Mouse (Mus musculus): Measurements from ENCODE around the gene Lrrc4b. TPM values are rescaled to one million over a fixed set of nuclear protein-coding genes. Genes with fewer than 3 reads are reported as not detected.

Gene Lrrc4b
- polyA plus RNA-seq, 1 experiment from 2014 or later = not detected

DNA sequence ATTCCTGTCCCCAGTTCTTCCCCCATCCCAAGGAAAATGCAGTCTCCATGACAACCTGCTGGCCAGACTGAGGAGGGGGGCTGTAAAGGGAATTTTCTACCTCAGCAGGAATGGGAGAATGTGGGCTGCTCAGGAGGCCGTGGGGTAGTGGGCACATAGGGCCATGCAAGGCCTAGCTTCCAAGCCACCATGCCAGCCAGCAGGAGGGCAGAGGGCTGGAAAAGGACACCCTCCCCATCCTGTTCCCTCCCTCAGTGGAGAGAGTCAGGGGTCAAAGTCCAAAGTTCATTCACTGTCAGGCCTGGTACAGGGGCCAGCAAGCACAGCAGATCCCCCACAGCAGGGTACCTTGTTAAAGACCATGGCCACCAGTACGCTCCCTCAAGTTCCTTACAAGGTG is 36.3 kb downstream of the Lrrc4b start, which contains the start of gene Aspdh:
Gene Aspdh (plus strand): TSS at position 281 of the 400 bp plus-strand sequence.
- Histone ChIP-seq H3K27ac (ENCODE audit: low read length) (no peak within 1 kb of the TSS), H3K9me3 (replicated peaks; ENCODE audit: control insufficient read depth, low read length) (no peaks in the 10 kb centered on the region), H3K9ac (ENCODE audit: low read depth, low read length) (peak within 1 kb of the TSS; percentile 33), H3K36me3 (ENCODE audit: control insufficient read depth, insufficient read depth) (peaks cover 2% of the 10 kb centered on the region; the same call in 1 of the 2 replicates), H3K4me2 (ENCODE audit: low read depth, low read length) (peak within 1 kb of the TSS; percentile 39), H3K4me1 (ENCODE audit: control insufficient read depth, low read depth, low read length) (peaks cover 53% of the 10 kb centered on the region), H3K4me3 (ENCODE audit: low read depth, low read length) (peak within 1 kb of the TSS; percentile 33), H3K27me3 (ENCODE audit: control insufficient read depth, insufficient read depth, low read depth, low read length) (peaks cover 45% of the 10 kb centered on the region)
- ATAC-seq (ENCODE audit: low read depth) = no peak
- WGBS (ENCODE audit: insufficient replicate concordance) = 59% methylated on average over 2 of the region's 2 CpGs

DNA sequence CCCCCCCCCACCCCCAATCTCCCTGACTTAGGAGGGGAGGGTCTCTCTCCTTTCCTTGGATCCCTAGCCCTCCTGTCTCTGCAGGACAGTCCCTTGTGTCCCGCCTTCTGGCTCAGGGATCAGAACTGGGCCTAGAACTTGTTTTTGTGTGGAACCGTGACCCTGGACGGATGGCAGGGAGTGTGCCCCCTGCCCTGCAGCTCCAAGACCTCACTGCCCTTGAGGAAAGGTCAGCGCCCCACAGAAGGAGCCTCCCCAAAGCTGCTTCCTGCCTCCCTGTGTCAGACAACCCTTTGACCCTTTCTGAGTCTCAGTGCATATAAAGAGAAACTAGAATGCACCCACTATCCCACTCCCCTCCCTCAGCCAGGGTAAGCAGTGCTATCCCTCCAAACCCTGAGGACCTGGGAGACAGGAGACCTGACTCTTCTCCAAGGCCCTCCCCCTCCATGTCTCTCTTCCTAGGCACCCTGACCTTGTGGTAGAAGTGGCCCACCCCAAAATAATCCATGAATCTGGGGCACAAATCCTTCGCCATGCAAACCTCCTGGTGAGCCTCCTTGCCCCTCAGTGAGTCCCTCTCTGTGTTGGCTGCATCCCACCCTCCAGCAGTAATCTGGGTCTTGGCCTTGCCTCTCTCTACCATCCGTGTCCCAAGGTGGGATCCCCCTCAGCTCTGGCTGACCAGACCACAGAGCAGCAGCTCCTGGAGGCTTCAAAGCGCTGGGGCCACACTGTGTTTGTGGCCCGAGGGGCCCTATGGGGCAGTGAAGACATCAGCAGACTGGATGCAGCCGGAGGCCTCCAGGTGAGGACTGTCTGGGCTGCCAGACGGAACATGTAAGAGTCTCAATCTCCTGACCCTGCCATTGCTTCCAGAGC is 37.4 kb downstream of the Lrrc4b start:
- Histone ChIP-seq H3K27me3 (ENCODE audit: control insufficient read depth, insufficient read depth, low read depth, low read length) (peaks cover 34% of the 10 kb centered on the region), H3K27ac (ENCODE audit: low read length) (no peak overlapping the region), H3K9ac (ENCODE audit: low read depth, low read length) (peak overlapping the region; percentile 16; the same call in 1 of the 2 replicates), H3K4me3 (ENCODE audit: low read depth, low read length) (peak overlapping the region; percentile 6; the same call in 1 of the 2 replicates), H3K4me1 (ENCODE audit: control insufficient read depth, low read depth, low read length) (peaks cover 64% of the 10 kb centered on the region), H3K4me2 (ENCODE audit: low read depth, low read length) (peak overlapping the region; percentile 39), H3K36me3 (ENCODE audit: control insufficient read depth, insufficient read depth) (peaks cover 5% of the 10 kb centered on the region), H3K9me3 (replicated peaks; ENCODE audit: control insufficient read depth, low read length) (no peaks in the 10 kb centered on the region)
- WGBS (ENCODE audit: insufficient replicate concordance) = 77% methylated on average over 10 of the region's 10 CpGs
- no peak for ATAC-seq (ENCODE audit: low read depth)

DNA sequence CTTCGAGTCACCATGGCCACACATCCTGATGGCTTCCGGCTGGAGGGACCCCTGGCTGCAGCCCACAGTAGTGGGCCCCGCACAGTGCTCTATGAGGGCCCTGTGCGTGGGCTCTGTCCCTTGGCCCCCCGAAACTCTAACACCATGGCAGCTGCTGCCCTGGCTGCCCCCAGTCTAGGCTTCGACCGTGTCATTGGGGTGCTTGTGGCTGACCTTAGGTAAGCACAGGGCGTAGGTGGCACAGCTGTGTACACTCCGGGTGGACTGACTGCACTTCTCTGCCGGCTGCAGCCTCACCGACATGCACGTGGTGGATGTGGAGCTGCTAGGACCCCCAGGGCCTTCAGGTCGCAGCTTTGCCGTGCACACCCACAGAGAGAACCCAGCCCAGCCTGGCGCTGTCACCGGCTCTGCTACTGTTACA is 38.1 kb downstream of the Lrrc4b start:
- H3K27me3 ChIP-seq (ENCODE audit: control insufficient read depth, insufficient read depth, low read depth, low read length) = peaks cover 27% of the 10 kb centered on the region
- H3K4me2 ChIP-seq (ENCODE audit: low read depth, low read length) = peak overlapping the region; percentile 43; the same call in 1 of the 2 replicates
- peaks cover 8% of the 10 kb centered on the region for H3K36me3 ChIP-seq (ENCODE audit: control insufficient read depth, insufficient read depth)
- no peak for ATAC-seq (ENCODE audit: low read depth)
- peak overlapping the region; percentile 33; the same call in 1 of the 2 replicates for H3K9ac ChIP-seq (ENCODE audit: low read depth, low read length)
- peak overlapping the region; percentile 97; the same call in 1 of the 2 replicates for H3K4me3 ChIP-seq (ENCODE audit: low read depth, low read length)
- 73% methylated on average over 16 of the region's 16 CpGs for WGBS (ENCODE audit: insufficient replicate concordance)
- H3K4me1 ChIP-seq (ENCODE audit: control insufficient read depth, low read depth, low read length) = peaks cover 69% of the 10 kb centered on the region
- no peaks in the 10 kb centered on the region for H3K9me3 ChIP-seq (replicated peaks; ENCODE audit: control insufficient read depth, low read length)
- H3K27ac ChIP-seq (ENCODE audit: low read length) = peak overlapping the region; percentile 78; the same call in 1 of the 2 replicates

DNA sequence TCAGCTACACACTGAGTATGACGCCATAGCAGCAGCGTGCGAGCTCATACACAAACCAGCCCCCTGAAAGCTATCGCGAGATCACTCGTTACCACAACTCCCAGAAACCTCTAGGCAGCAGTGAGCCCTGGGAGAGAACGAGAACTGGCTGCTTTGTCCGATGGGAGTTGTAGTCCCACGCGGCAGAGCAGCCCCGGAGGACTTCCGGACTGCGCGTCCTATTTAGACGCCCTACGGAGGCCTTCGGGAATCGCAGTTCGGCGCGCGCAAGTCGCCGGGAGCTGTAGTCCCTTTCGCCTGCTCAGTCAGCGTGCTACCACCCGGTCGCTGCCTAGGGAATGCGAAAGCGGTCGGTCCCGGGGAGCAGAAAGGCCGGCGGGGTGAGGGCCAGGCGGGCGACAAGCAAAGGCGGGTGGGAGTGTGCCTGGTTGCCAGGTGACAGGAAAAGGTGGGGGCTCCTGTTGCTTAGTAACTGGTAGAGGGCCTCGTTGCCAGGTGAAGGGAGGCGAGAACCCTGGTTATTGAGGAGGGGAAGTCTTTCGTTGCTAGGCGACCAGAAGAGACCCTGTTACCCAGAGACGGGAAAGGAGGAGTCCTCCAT is 39.1 kb downstream of the Lrrc4b start, which contains the start of gene Josd2:
Gene Josd2 (plus strand): TSS at position 170 of the 601 bp plus-strand sequence.
- H3K9me3 ChIP-seq (replicated peaks; ENCODE audit: control insufficient read depth, low read length) = no peaks in the 10 kb centered on the region
- H3K36me3 ChIP-seq (ENCODE audit: control insufficient read depth, insufficient read depth) = peaks cover 8% of the 10 kb centered on the region
- H3K9ac ChIP-seq (ENCODE audit: low read depth, low read length) = peak within 1 kb of the TSS; percentile 96
- peaks cover 79% of the 10 kb centered on the region for H3K4me1 ChIP-seq (ENCODE audit: control insufficient read depth, low read depth, low read length)
- H3K27ac ChIP-seq (ENCODE audit: low read length) = peak within 1 kb of the TSS; percentile 90
- peak within 1 kb of the TSS; percentile 97 for H3K4me3 ChIP-seq (ENCODE audit: low read depth, low read length)
- peak; percentile 89 for ATAC-seq (ENCODE audit: low read depth)
- H3K27me3 ChIP-seq (ENCODE audit: control insufficient read depth, insufficient read depth, low read depth, low read length) = peaks cover 17% of the 10 kb centered on the region
- under 1% methylated on average over 42 of the region's 42 CpGs for WGBS (ENCODE audit: insufficient replicate concordance)
- H3K4me2 ChIP-seq (ENCODE audit: low read depth, low read length) = peak within 1 kb of the TSS; percentile 70

DNA sequence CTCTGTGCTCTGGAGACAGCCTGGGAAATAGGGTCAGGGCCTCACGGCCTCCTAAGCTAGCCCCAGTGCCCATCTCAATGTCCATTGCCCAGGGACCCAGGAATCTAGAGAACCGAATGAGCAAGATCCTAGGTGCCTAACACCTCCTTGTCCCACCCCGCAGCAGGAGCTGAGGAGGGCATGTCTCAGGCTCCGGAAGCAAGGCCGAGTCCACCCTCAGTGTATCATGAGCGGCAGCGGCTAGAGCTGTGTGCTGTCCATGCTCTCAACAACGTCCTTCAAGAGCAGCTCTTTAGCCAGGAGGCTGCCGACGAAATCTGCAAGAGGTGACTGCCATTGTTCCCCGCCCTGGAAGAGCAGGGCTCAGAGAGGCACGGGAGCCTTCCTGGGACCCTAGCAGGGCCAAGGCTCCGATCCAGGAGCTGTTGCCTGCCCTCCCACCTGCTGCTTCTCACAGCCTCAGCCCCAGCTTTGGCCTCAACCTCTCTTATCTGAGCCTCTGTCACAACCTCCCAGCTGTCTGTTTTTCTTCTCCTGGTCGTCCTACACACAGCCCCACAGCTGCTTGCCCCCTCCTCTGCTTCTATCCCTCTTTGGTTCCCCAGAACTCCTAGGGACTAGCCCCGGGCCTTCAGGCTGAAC is 39.9 kb downstream of the Lrrc4b start:
- 0 out of 2 replicates have a peak, but pooled peaks have one; percentile 10 for ATAC-seq (ENCODE audit: low read depth)
- Histone ChIP-seq H3K27ac (ENCODE audit: low read length) (peak overlapping the region; percentile 90), H3K4me1 (ENCODE audit: control insufficient read depth, low read depth, low read length) (peaks cover 84% of the 10 kb centered on the region), H3K9ac (ENCODE audit: low read depth, low read length) (peak overlapping the region; percentile 96), H3K36me3 (ENCODE audit: control insufficient read depth, insufficient read depth) (peaks cover 8% of the 10 kb centered on the region), H3K4me3 (ENCODE audit: low read depth, low read length) (peak overlapping the region; percentile 97), H3K9me3 (replicated peaks; ENCODE audit: control insufficient read depth, low read length) (no peaks in the 10 kb centered on the region), H3K27me3 (ENCODE audit: control insufficient read depth, insufficient read depth, low read depth, low read length) (peaks cover 9% of the 10 kb centered on the region), H3K4me2 (ENCODE audit: low read depth, low read length) (peak overlapping the region; percentile 70)
- WGBS (ENCODE audit: insufficient replicate concordance) = 49% methylated on average over 15 of the region's 15 CpGs

DNA sequence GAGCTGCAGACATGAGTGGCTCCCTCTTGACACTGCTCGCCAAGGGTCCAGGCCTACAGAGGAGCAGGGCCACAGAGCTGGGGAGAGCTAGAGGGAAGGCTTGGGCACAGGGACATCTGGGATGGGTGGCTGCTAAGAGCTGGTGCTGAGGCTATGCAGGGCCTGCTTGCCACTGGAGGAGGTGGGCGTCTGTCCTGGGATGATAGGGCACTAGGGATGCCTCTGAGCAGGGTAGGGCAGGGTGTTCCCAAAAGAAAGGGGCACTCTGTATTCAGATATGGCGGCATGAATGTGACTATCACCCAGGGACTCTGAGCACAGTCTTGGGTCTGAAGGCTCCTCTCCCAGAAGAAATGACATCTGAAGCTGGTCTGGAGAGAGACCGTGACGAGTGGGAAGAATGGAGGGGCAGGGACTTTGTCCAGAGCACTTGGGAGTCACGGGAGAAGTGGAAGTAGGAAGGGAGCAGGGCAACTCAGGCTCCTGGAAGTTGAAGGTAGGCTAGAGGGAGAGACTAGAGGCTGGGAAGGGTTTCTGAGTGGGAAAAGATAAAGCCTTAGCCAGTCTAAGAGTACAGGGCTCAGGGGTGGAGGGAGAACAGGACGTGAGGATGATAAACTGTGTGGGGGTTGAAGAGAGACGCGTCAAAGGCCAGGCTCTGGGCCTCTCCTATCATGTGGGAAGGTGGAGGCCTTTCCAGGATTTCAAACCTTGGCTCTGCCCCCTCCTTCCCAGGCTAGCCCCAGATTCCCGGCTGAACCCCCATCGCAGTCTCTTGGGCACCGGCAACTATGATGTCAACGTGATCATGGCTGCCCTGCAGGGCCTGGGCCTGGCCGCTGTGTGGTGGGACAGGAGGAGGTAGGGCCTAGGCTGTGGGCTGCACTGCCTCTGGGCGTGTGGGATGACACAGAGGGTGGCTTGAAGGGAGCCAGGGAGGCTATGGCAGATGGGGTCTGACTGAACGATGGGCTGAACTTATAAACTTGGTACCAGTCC is 41.2 kb downstream of the Lrrc4b start:
- peak; percentile 51 for ATAC-seq (ENCODE audit: low read depth)
- Histone ChIP-seq H3K4me3 (ENCODE audit: low read depth, low read length) (peak overlapping the region; percentile 97), H3K27ac (ENCODE audit: low read length) (peak overlapping the region; percentile 90), H3K4me1 (ENCODE audit: control insufficient read depth, low read depth, low read length) (peaks cover 72% of the 10 kb centered on the region), H3K9me3 (replicated peaks; ENCODE audit: control insufficient read depth, low read length) (no peaks in the 10 kb centered on the region), H3K4me2 (ENCODE audit: low read depth, low read length) (peak overlapping the region; percentile 70), H3K36me3 (ENCODE audit: control insufficient read depth, insufficient read depth) (peaks cover 8% of the 10 kb centered on the region), H3K9ac (ENCODE audit: low read depth, low read length) (peak overlapping the region; percentile 96), H3K27me3 (ENCODE audit: control insufficient read depth, insufficient read depth, low read depth, low read length) (peaks cover 8% of the 10 kb centered on the region)
- 55% methylated on average over 16 of the region's 16 CpGs for WGBS (ENCODE audit: insufficient replicate concordance)

DNA sequence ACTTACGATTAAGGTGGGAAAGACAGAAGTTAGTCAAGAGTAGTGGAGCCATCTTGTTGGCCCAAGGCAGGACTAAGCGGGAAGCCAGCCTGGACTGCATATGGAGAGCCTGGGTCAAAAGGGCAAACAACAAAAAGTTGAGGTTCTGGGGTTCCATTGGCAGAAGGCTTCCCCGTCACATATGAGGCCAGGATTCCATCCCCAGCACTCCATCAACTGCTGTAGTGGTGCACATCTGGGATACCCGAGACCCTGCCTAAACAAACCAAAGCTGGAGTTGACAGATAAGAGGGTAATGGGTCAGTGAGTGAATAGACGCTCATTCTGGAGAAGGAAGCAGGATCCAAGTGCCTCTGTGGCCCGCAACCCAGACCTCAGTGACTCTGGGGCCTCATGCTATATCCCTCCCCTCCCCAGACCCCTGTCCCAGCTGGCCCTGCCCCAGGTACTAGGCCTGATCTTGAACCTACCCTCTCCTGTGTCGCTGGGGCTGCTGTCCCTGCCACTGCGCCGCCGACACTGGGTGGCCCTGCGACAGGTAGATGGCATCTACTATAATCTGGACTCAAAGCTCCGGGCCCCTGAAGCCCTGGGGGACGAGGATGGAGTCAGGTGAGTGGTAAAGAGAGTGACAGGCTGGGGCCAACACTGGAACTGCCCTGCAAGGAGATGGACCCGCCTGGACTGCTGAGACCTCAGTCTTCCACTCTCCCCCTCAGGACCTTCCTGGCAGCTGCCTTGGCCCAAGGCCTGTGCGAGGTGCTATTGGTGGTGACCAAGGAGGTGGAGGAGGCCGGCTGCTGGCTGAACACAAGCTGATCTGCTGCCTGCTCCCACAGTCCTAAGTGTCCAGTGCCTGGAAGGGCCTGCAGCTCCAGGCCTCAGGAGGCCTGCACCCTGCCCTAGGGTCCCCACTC is 42.1 kb downstream of the Lrrc4b start:
- Histone ChIP-seq H3K27me3 (ENCODE audit: control insufficient read depth, insufficient read depth, low read depth, low read length) (peaks cover 18% of the 10 kb centered on the region), H3K4me1 (ENCODE audit: control insufficient read depth, low read depth, low read length) (peaks cover 65% of the 10 kb centered on the region), H3K4me2 (ENCODE audit: low read depth, low read length) (peak overlapping the region; percentile 70), H3K9ac (ENCODE audit: low read depth, low read length) (peak overlapping the region; percentile 96), H3K9me3 (replicated peaks; ENCODE audit: control insufficient read depth, low read length) (no peaks in the 10 kb centered on the region), H3K27ac (ENCODE audit: low read length) (peak overlapping the region; percentile 90), H3K36me3 (ENCODE audit: control insufficient read depth, insufficient read depth) (peaks cover 8% of the 10 kb centered on the region), H3K4me3 (ENCODE audit: low read depth, low read length) (peak overlapping the region; percentile 97)
- no peak for ATAC-seq (ENCODE audit: low read depth)
- 72% methylated on average over 16 of the region's 16 CpGs for WGBS (ENCODE audit: insufficient replicate concordance)
